Mouse (Mus musculus) midbrain, embryonic 16.5 days (tissue): ENCODE data around the gene Uqcc2. TPM values are rescaled to one million over a fixed set of nuclear protein-coding genes. Genes with fewer than 3 reads are reported as not detected.

Source experiments
- ATAC-seq: fragments of 200-750 bp; cut with Nextera tagmentation; 2 replicates; pipeline ENCODE4 v1.8.0; 2017; ENCODE audit warnings: moderate TSS enrichment
- H3K27ac ChIP-seq: fragments of 300-500 bp; sonication (generic); 2 replicates; pipeline ENCODE4 v1.5.1; 2014; ENCODE audit warnings: mild to moderate bottlenecking, low read length, mixed read lengths
- H3K27me3 ChIP-seq: fragments of 300-500 bp; sonication (generic); 2 replicates; pipeline ENCODE4 v1.6.1; 2014; ENCODE audit warnings: low read depth, low read length, mixed read lengths; ENCODE audit not compliant: control insufficient read depth, insufficient read depth
- H3K36me3 ChIP-seq: fragments of 300-500 bp; sonication (generic); 2 replicates; pipeline ENCODE4 v1.6.1; 2014; ENCODE audit warnings: mild to moderate bottlenecking, low read length, moderate library complexity, mixed read lengths; ENCODE audit not compliant: control insufficient read depth, insufficient read depth
- H3K4me1 ChIP-seq: fragments of 300-500 bp; sonication (generic); 2 replicates; pipeline ENCODE4 v1.6.1; 2014; ENCODE audit warnings: mild to moderate bottlenecking, low read length, mixed read lengths; ENCODE audit not compliant: control insufficient read depth, insufficient read depth
- H3K4me2 ChIP-seq: fragments of 300-500 bp; sonication (generic); 2 replicates; pipeline ENCODE4 v1.6.1; 2014; ENCODE audit warnings: mild to moderate bottlenecking, low read length, mixed read lengths
- H3K4me3 ChIP-seq: fragments of 300-500 bp; sonication (generic); 2 replicates; pipeline ENCODE4 v1.5.1; 2014; ENCODE audit warnings: low read depth, mild to moderate bottlenecking, low read length, moderate library complexity, mixed read lengths
- H3K9ac ChIP-seq: fragments of 300-500 bp; sonication (generic); 2 replicates; pipeline ENCODE4 v1.6.1; 2014; ENCODE audit warnings: low read depth, low read length, mixed read lengths
- H3K9me3 ChIP-seq: fragments of 300-500 bp; sonication (generic); replicated peaks from 2 replicates; pipeline ENCODE4 v1.6.1; 2014; ENCODE audit warnings: mild to moderate bottlenecking, low read length, mixed read lengths; ENCODE audit not compliant: control insufficient read depth, poor library complexity, severe bottlenecking
- WGBS: fragments of 180-500 bp; shearing (Covaris S2); extraction: QIAGEN DNeasy Blood & Tissue Kit; methylation state at CpG from one replicate; pipeline ENCODE4 v1.1.7; 2014; 5-methylcytosine and 5-hydroxymethylcytosine counted together
- polyA plus RNA-seq: library from polyadenylated mRNA; unstranded; fragments of >200 nt; fragmentation: Nextera tagmentation; extraction: Ambion mirVana; gene quantifications from 2 replicates; pipeline ENCODE4 v1.2.1, GENCODE M21; 2015

The Uqcc2 gene
- polyA plus RNA-seq: 360 and 384 TPM in 2 replicates

DNA sequence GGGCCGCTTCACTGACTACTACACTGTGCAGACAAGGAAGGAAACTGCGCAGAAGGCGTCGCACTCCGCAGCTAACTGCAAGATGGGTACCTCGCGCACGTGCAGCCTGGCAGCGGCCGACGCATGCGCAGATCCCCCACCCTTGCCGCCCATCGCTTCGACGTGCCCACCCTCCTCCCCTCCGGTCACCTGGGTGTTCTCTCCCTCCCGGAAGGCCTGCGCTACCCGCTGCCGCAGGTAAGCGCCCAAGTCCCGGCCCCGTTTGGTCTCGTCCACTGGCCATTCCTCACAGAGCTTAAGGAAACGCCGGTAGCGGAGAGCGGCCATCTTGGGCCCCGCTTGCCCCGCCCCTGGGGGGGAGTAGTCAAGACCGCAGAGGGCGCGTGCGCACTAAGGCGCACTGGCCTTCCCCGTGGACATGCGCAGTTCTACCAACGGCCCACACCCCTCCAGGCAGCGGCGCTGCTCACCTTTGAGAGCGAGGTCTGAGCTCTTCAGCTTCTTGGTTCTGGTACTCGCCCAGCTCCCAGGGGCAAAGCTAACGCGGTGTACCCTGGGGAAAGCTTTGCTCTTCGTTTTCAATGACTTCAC lies at the start of gene Uqcc2:
Gene Uqcc2 (minus strand): TSS at position 366 of the 591 bp plus-strand sequence.
- Histone ChIP-seq H3K27me3 (no peaks in the 10 kb centered on the region), H3K36me3 (no peaks in the 10 kb centered on the region), H3K4me1 (peaks cover 35% of the 10 kb centered on the region), H3K4me3 (peak within 1 kb of the TSS; percentile 77), H3K27ac (peak within 1 kb of the TSS; percentile 93), H3K9ac (peak within 1 kb of the TSS; percentile 80), H3K9me3 (no peaks in the 10 kb centered on the region), H3K4me2 (peak within 1 kb of the TSS; percentile 68)
- ATAC-seq: peak; percentile 91
- 1% methylated on average over 45 of the region's 46 CpGs for WGBS

DNA sequence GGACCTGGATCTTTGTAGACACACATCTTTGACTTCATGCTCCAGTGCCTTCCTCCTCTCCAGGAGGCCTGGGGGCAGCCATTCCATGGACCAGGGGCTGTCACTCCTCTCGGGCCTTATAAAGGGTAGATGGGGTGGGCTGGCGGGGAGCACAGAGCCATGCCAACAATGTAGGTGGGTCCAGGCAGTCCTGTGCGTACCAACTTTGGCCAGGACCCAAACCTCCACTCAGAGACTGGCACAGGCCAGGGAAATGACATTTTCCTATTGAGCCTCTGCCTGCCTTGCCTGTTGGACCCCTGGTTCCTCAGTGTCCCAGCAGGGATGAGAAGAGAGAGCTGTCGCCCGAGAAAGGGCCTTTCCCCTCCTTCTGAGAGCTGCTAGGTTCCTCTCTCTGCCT lies 48.7 kb upstream of the Uqcc2 start:
- H3K9me3 ChIP-seq: no peaks in the 10 kb centered on the region
- H3K36me3 ChIP-seq: no peaks in the 10 kb centered on the region
- no peaks in the 10 kb centered on the region for H3K27me3 ChIP-seq
- no peak overlapping the region for H3K9ac ChIP-seq
- WGBS: 66% methylated on average over 5 of the region's 5 CpGs
- no peak overlapping the region for H3K4me3 ChIP-seq
- no peak overlapping the region for H3K4me2 ChIP-seq
- no peak for ATAC-seq
- H3K27ac ChIP-seq: no peak overlapping the region
- no peaks in the 10 kb centered on the region for H3K4me1 ChIP-seq

DNA sequence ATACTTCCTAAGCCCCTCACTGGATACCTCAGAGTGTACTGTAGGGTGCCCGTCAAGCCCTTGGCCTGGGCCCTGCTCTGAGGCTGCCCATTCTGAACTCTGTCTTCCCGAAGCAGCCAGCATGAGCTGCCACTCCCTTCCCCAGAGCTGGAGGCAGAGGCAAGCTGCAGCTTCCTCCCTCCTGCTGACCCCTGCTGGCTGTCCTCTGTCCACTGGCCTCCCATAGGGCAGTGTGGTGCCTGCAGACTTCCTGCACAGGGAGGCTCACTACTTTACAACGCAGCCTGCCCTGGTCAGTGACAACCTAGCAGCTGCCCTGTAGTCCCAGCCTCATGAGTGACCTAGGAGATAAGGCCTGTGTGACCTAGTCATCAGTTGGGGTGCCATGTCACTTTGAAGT lies 48.0 kb upstream of the Uqcc2 start:
- Histone ChIP-seq H3K4me3 (no peak overlapping the region), H3K4me1 (no peaks in the 10 kb centered on the region), H3K27me3 (no peaks in the 10 kb centered on the region), H3K9ac (0 out of 2 replicates have a peak overlapping the region, but pooled peaks have one; percentile 25), H3K4me2 (no peak overlapping the region), H3K27ac (no peak overlapping the region), H3K36me3 (no peaks in the 10 kb centered on the region), H3K9me3 (no peaks in the 10 kb centered on the region)
- no peak for ATAC-seq
- WGBS: 30% methylated on average over 3 of the region's 3 CpGs

DNA sequence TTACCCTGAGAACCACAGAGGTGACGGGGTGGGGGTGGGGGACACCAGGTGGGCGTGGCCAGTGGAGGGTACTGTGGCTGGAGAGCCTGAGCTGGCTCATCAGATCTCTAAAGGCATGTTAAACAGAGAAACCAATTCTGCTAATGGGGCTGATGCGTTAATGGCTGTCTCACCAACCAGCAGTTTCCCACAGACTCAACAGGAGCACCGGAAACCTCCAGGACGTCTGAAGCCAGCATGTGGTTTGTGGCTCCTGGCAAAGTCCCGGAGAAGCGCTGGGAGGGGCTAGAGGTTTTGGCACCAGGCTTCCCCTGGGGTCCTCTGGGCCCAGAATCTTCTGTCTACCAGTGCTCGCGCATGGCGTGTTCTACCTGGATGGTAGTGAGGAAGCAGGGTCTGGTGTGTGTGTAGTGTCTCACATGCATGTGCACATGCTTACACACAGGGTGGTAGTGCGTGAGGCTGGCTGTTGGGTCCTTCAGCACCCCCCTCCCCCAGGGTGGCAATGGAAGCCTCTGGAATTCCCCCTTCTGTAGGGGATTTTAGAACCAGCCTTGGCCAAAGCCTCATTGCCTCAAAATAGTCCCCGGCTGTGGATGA lies 46.1 kb upstream of the Uqcc2 start:
- no peak overlapping the region for H3K4me3 ChIP-seq
- H3K27ac ChIP-seq: no peak overlapping the region
- no peak for ATAC-seq
- WGBS: 68% methylated on average over 12 of the region's 12 CpGs
- H3K27me3 ChIP-seq: no peaks in the 10 kb centered on the region
- H3K9ac ChIP-seq: no peak overlapping the region
- H3K4me2 ChIP-seq: no peak overlapping the region
- H3K4me1 ChIP-seq: peaks cover 9% of the 10 kb centered on the region; the same call in 1 of the 2 replicates
- H3K9me3 ChIP-seq: no peaks in the 10 kb centered on the region
- H3K36me3 ChIP-seq: no peaks in the 10 kb centered on the region

DNA sequence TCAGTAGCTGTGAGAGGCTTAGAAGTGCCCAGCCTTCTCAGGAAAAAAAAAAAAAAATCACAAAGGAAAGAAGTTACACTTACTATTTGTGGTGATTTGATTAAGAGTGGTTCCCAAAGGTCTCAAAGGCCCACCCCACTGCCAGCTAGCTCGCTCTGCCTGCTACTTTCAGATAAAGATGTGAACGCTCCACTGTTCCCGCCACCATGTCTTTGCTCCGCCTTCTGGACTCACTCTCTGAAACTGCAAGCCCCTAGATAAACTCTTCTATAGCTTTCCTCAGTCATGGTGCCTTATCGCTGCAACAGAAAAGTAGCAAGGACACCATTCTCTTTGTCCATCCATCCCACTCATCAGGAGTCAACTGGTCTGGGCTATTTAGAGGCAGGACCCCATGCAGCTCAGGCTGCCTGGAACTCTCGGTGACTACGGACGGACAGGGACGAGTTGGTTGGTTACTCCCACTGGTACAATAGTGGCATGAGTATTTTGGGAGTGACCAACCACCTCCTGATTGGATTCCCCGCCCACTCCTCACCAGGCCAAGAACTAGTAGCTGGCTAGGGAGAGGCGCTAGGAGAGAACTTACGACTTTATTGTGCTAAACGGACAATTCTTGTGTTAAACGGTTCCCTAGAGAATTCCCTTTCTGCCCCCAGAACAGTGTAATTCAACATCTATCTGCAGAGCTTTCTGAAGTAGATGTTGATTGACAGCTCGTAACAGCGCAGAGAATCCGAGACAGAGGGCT lies 44.9 kb upstream of the Uqcc2 start:
- Histone ChIP-seq H3K4me2 (no peak overlapping the region), H3K4me3 (no peak overlapping the region), H3K9ac (no peak overlapping the region), H3K36me3 (no peaks in the 10 kb centered on the region), H3K27me3 (no peaks in the 10 kb centered on the region), H3K27ac (no peak overlapping the region), H3K4me1 (peaks cover 9% of the 10 kb centered on the region; the same call in 1 of the 2 replicates), H3K9me3 (no peaks in the 10 kb centered on the region)
- WGBS: 86% methylated on average over 17 of the region's 17 CpGs
- ATAC-seq: no peak

DNA sequence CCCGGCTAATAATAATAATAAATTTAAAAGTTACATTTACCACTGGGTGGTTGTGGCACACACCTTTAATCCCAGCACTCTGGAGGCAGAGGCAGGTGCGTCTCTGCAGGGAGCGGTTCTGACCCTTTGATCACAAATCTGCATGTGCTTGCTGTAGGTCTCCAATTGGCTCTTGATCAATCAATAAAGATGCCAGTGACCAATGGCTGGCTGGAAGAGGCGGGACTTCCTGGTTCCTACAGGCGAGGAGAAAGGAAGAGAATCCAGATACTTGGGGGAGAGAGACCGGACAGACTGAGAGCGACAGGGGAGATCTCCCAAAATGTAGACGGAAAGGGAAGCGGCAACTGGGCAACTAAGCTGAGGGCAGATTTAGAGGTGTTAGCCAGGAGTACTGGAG lies 44.3 kb upstream of the Uqcc2 start:
- Histone ChIP-seq H3K4me3 (no peak overlapping the region), H3K36me3 (no peaks in the 10 kb centered on the region), H3K27ac (no peak overlapping the region), H3K9ac (no peak overlapping the region), H3K4me1 (peaks cover 9% of the 10 kb centered on the region; the same call in 1 of the 2 replicates), H3K9me3 (no peaks in the 10 kb centered on the region), H3K4me2 (no peak overlapping the region), H3K27me3 (no peaks in the 10 kb centered on the region)
- no peak for ATAC-seq
- WGBS: 90% methylated on average over 9 of the region's 9 CpGs

DNA sequence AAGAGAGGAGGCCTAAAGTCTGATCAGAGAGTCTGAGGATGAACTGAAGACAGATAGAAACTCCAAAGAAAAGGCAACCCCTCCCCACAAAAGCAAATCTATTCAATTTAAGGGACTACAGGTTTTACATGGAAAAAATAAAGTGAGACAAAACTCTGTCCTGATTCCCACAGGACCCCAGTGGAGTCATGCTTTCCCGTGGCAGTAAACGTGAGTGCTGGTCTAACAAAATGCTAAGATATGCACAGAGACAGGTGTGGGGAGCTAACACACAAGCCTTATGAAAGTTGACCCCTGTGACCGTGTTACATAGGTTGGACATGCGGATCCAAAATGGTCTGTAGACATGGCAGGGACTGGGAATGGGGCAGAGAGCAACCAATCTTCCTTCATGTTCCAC lies 43.0 kb upstream of the Uqcc2 start:
- no peaks in the 10 kb centered on the region for H3K27me3 ChIP-seq
- 90% methylated on average over 4 of the region's 4 CpGs for WGBS
- no peak overlapping the region for H3K27ac ChIP-seq
- no peak overlapping the region for H3K4me3 ChIP-seq
- H3K4me1 ChIP-seq: peaks cover 9% of the 10 kb centered on the region; the same call in 1 of the 2 replicates
- H3K36me3 ChIP-seq: no peaks in the 10 kb centered on the region
- no peak overlapping the region for H3K4me2 ChIP-seq
- no peak for ATAC-seq
- H3K9ac ChIP-seq: no peak overlapping the region
- no peaks in the 10 kb centered on the region for H3K9me3 ChIP-seq

DNA sequence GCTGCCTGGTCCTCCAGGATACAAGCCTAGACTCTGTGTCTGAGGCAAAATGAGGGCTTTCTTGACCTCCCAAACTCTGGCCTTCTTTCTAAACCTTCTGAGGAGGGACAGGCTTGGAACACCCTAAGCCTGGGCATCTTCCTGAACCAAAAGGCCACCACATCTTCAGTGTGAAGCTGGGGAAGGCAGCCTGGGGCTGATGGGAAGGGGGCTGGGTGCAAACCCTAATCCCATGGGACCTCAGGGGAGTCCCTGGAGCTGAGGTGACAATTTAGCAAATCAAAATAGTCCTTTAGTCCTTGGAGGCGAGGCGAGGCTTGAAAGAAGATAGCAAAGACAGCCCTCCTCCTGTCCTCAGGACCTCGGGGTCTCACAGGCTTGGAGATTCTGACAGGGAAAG lies 42.6 kb upstream of the Uqcc2 start:
- no peak overlapping the region for H3K4me2 ChIP-seq
- H3K27ac ChIP-seq: 0 out of 2 replicates have a peak overlapping the region, but pooled peaks have one; percentile 17
- no peaks in the 10 kb centered on the region for H3K27me3 ChIP-seq
- no peak for ATAC-seq
- H3K4me3 ChIP-seq: no peak overlapping the region
- H3K9me3 ChIP-seq: no peaks in the 10 kb centered on the region
- peaks cover 9% of the 10 kb centered on the region; the same call in 1 of the 2 replicates for H3K4me1 ChIP-seq
- no peak overlapping the region for H3K9ac ChIP-seq
- H3K36me3 ChIP-seq: no peaks in the 10 kb centered on the region
- 79% methylated on average over 3 of the region's 3 CpGs for whole genome bisulfite sequencing
